Mouse (Mus musculus) gastrocnemius, postnatal 25 days (tissue): ENCODE measurements around the gene Adam23. TPM values are rescaled to one million over a fixed set of nuclear protein-coding genes. Genes with fewer than 3 reads are reported as not detected.
A peak's percentile ranks its signal among the peaks of the same experiment; 100 is the strongest.
"Not testable (repeated sequence)": the region's sequence is repeated elsewhere in the genome, so short reads cannot be mapped to it uniquely, and the experiment has no call there.

Source experiments
- DNase-seq: peaks from one replicate; pipeline ENCODE4 v3.0.0; 2022
- total RNA-seq, 2 experiments: library from RNA; stranded (reverse); gene quantifications; 1 replicate in 1 of 2; 2 replicates in 1 of 2; pipeline ENCODE4 v1.2.3; 2021

The Adam23 gene
- total RNA-seq, 2 experiments from 2014 or later, result 1.3 to 2.3 TPM

- no peak for DNase-seq
Measured at GRCm38 (mm10) chr1:63586869-63587268, 141.2 kb downstream of the Adam23 start.

GRCm38 (mm10) chr1:63603870-63604500 is 158.3 kb downstream of the Adam23 start:
- DNase-seq, result no peak

GRCm38 (mm10) chr1:63609613-63610012 is 163.9 kb downstream of the Adam23 start:
- DNase-seq, result no peak

- DNase-seq, result no peak
Measured at GRCm38 (mm10) chr1:63614594-63614993, 168.9 kb downstream of the Adam23 start.

GRCm38 (mm10) chr1:63615668-63616067 is 170.0 kb downstream of the Adam23 start, which contains the start of gene Gm39653:
Gene Gm39653 (plus strand): TSS chr1:63615968.
- no peak for DNase-seq

- peak; percentile 79 for DNase-seq
Measured at GRCm38 (mm10) chr1:63628211-63628610, 182.5 kb downstream of the Adam23 start.

GRCm38 (mm10) chr1:63630390-63630789 is 184.7 kb downstream of the Adam23 start:
- DNase-seq, result not testable (repeated sequence)

GRCm38 (mm10) chr1:63639921-63640320 is 194.2 kb downstream of the Adam23 start:
- no peak for DNase-seq

Other genes starting within 250 kb of the Adam23 start
- gene Gpr1, start 231.3 kb upstream of the Adam23 start, total RNA-seq, result under 1 TPM; 0.18 to 0.99 TPM
- gene Zdbf2, start 172.6 kb upstream of the Adam23 start, total RNA-seq, result 1 to 10 TPM; 2.9 to 3.8 TPM
- gene Gm39653, start 170.1 kb downstream of the Adam23 start, total RNA-seq, result not detected
- gene Dytn, start 241.0 kb downstream of the Adam23 start, total RNA-seq, result not detected